Mouse (Mus musculus) fibroblast of lung, adult 2 months (primary cell): ENCODE data around the gene Mical3.

Experiments
- DNase-seq: peaks from one replicate; pipeline ENCODE4 v3.0.0-alpha.2; 2011; ENCODE audit warnings: low read depth

The Mical3 gene

DNA sequence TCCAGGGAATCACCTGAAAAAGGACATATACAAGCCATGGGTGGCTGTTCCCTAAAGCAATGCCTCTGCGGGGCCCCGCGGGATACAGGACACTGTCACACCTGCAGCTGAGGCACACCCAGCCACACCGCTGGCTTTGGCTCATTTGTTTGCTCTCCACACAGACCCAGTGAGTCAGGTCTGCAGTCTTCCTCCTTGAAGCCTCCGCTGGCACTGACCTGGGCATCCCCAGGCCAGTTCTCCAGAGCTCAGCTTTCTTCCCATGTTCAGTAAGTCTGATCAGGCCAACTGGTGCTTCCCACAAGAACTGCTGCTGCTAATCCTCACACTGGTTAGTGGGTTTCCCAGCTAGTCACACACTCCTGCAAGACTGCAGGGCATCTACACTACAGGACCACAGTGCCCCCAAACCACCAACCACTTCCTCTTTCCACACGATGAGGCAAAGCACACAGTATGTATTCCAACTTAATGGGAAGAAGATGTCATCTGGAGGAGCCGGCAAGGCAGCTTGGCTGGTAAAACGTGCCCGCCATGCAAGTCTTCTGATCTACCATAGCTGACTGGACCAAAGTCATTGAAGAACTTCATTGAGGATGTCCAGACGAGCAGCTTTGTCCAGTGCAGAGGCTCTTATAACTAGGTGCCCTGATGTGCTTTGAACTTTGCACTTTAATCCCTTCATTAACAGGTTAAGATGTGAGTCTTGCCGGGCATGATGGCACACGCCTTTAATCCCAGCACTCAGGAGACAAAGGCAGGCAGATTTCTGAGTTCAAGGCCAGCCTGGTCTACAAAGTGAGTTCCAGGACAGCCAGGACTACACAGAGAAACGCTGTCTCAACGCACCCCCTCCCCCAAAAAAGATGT is 228.8 kb downstream of the Mical3 start:
- DNase-seq = no peak

DNA sequence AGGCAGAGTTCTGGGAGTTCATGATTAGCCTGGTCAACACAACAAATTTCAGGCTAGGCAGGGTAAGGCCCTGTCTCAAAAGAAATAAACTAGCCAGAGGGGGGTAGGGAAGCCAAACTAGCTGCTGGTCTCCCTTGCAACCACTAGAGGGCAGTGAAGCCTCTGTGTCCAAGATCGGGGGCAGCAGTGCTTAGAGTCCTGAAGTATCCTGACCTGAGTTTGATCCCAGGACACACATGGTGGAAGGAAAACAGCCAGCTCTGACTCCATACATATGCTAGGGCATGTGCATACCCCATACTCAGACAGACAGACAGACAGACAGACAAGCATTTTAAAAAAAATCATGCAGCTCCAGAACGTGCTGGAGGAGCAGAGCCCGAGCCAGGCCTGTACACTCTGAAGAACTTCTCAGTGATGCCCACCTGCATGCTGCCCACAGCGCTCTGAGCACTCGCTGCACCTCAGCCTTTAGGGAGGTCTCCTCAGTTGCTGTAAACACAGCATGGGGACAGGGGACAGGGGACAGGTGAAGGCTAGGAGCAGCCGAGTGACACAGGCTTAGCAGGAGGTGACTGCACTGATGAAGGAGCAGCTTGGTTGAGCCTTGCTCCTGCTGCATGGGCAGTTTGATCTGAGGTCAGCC is 232.5 kb downstream of the Mical3 start:
- no peak for DNase-seq

DNA sequence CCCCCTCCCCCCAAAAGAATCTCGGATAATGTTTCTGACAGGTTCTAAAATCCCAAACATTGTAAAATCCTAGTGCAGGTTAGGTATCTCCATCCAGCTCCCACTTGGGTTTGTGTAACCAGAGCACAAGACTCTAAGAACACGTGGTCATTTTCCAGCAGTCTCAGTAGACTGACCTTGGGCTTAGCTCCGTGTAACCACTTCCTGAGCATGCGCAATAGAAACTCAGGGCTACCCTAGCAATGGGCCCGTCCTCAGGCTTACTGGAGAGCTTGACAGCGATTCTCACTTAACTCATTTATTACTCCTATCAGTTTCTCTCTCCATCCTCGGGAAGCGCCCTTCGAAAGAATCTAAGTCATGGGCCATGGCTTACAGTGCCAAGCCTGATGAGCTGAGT is 236.3 kb downstream of the Mical3 start:
- no peak for DNase-seq

DNA sequence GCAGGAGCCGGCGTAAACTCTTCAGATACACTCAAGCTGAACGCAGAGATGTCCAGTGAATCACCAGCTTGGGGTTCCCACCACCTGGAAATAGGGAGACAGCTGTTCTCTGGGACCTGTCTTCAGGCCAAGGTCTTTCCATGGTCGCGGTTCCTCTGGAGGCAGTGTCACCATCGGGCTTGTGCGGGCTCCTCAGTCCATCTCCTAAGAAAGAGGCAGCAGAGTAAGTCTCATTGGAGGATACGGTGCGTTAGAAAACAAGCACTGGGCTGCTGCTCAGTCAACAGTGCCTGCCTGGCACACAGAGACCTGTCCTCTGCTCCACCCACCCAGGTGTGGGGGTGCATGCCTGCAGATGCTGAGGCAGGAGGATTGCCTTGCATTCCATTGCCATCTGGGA is 236.7 kb downstream of the Mical3 start:
- DNase-seq = no peak

DNA sequence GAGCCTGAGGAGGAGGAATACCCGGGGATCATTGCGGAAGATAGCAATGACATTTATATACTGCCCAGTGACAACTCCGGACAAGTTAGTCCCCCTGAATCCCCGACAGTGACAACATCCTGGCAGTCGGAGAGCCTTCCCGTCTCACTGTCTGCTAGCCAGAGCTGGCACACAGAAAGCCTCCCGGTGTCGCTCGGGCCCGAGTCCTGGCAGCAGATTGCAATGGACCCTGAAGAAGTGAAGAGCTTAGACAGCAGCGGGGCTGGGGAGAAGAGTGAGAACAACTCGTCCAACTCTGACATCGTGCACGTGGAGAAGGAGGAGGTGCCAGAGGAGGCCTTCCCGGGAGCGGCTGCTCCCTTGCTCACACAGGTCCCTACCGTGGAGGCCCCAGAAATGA is 244.1 kb downstream of the Mical3 start:
- no peak for DNase-seq

DNA sequence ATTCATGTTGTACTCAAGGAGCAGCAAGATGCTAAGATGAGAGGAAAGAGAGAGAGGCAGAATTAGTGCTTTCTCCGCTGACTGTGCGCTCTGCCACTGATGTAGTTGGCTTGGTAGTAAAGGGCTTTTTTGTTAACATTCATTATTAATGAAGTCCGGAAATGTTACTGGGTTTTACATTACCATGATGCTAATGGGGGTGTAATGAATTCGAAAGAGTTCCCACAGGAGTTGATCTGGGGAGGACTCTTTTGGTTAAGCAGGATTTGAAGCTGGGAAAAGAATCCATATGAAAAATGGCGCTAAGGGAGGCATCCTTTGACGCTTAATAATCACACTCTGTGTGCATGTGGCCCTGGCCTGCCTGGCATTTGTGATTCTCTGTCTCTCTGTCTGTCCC is 246.4 kb downstream of the Mical3 start:
- DNase-seq = no peak
